Mouse (Mus musculus) heart, adult 2 months (tissue): ENCODE results near the gene Tnfrsf25.

ENCODE experiments used
- CTCF ChIP-seq: fragments of 200-600 bp; IDR thresholded peaks from 2 replicates; pipeline ENCODE4 v1.8.1; 2022; ENCODE audit warnings: antibody characterized with exemption, mild to moderate bottlenecking, moderate library complexity
- POLR2A ChIP-seq: fragments of 200-500 bp; IDR thresholded peaks from 2 replicates; pipeline ENCODE4 v1.6.1; 2011; ENCODE audit warnings: mild to moderate bottlenecking, low read depth, low read length, control low read depth; ENCODE audit not compliant: insufficient read depth

DNA sequence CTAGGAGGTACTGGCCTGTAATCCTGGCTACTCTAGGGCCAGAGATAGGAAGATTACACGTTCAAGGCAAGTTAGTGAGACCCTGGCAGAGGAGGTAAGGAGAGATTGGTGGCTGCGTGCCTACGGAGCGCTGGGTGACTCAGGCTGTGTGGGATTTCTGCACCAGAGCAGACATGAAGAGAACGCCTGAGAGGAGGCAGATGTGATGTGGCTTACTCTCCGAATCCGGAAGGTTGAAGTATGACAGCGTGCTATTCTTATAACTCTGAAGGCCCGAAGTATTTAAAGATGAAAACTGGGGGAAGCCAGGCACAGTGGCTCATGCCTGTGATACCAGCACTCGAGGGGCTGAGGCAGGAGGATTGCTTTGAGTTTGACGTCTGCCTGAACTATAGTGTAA lies 15.2 kb upstream of the Tnfrsf25 start:
- TF ChIP-seq POLR2A: no peak
- no peak for TF ChIP-seq CTCF
